Mouse (Mus musculus) embryonic facial prominence, embryonic 15.5 days (tissue): ENCODE results near the gene Hist1h2bk. TPM values are rescaled to one million over a fixed set of nuclear protein-coding genes. Genes with fewer than 3 reads are reported as not detected.

ENCODE experiments used
- ATAC-seq: fragments of 200-750 bp; cut with Nextera tagmentation; 2 replicates; pipeline ENCODE4 v1.8.0; 2017; ENCODE audit warnings: low read depth, moderate TSS enrichment; ENCODE audit not compliant: insufficient number of reproducible peaks, low FRiP score, low TSS enrichment
- H3K27ac ChIP-seq: fragments of 300-500 bp; sonication (generic); replicated peaks from 2 replicates; pipeline ENCODE4 v1.5.1; 2015; ENCODE audit warnings: mild to moderate bottlenecking, inconsistent platforms
- H3K27me3 ChIP-seq: fragments of 300-500 bp; sonication (generic); 2 replicates; pipeline ENCODE4 v1.6.1; 2015; ENCODE audit warnings: inconsistent platforms
- H3K36me3 ChIP-seq: fragments of 300-500 bp; sonication (generic); 2 replicates; pipeline ENCODE4 v1.6.1; 2015; ENCODE audit warnings: mild to moderate bottlenecking, inconsistent platforms
- H3K4me1 ChIP-seq: fragments of 300-500 bp; sonication (generic); 2 replicates; pipeline ENCODE4 v1.6.1; 2015; ENCODE audit warnings: inconsistent platforms
- H3K4me2 ChIP-seq: fragments of 300-500 bp; sonication (generic); replicated peaks from 2 replicates; pipeline ENCODE4 v1.6.1; 2015; ENCODE audit warnings: mild to moderate bottlenecking, inconsistent platforms
- H3K4me3 ChIP-seq: fragments of 300-500 bp; sonication (generic); replicated peaks from 2 replicates; pipeline ENCODE4 v1.5.1; 2015; ENCODE audit warnings: mild to moderate bottlenecking, inconsistent platforms
- H3K9ac ChIP-seq: fragments of 300-500 bp; sonication (generic); 2 replicates; pipeline ENCODE4 v1.6.1; 2015; ENCODE audit warnings: inconsistent platforms
- H3K9me3 ChIP-seq: fragments of 300-500 bp; sonication (generic); replicated peaks from 2 replicates; pipeline ENCODE4 v1.6.1; 2016; ENCODE audit warnings: inconsistent platforms
- WGBS: fragments of 180-500 bp; shearing (Covaris S2); methylation state at CpG from one replicate; pipeline ENCODE4 v1.1.7; 2015; 5-methylcytosine and 5-hydroxymethylcytosine counted together
- polyA plus RNA-seq: library from polyadenylated mRNA; unstranded; fragments of >200 nt; fragmentation: Nextera tagmentation; extraction: Ambion mirVana; gene quantifications from 2 replicates; pipeline ENCODE4 v1.2.1, GENCODE M21; 2015

Hist1h2bk gene
- polyA plus RNA-seq, 1 experiment from 2014 or later = 4.0 TPM

- Histone ChIP-seq H3K27me3 (peaks cover 93% of the 10 kb centered on the region), H3K4me2 (no peak overlapping the region), H3K27ac (no peak overlapping the region), H3K9me3 (no peaks in the 10 kb centered on the region), H3K36me3 (no peaks in the 10 kb centered on the region), H3K4me3 (no peak overlapping the region), H3K9ac (no peak overlapping the region), H3K4me1 (peaks cover 16% of the 10 kb centered on the region)
- 26% methylated on average over 4 of the region's 4 CpGs for WGBS
- ATAC-seq = no peak
These were observed 36.5 kb upstream of the Hist1h2bk start for GRCm38 (mm10) chr13:21999147-21999546.

DNA sequence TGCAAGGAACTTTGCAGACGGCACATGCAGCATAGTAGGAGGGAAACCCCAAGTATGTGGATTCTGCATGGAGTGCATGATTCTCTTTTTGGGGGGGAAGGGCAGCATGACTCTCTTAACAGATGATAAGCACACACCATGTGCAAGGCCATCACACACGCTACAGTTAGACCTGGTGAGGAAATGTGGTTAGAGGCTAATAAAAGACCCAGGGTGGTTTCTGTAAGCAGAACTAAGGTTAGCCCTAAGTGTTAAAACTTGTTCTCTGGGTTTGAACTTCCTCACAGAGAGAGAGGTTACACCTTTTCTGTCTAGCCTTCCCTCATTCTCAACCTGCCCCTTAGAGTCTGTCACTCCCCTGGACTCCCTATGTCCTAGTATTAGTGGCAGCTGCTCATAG lies 34.3 kb upstream of the Hist1h2bk start:
- 52% methylated on average over 2 of the region's 2 CpGs for WGBS

GRCm38 (mm10) chr13:22001823-22002222 lies 33.8 kb upstream of the Hist1h2bk start:
- Histone ChIP-seq H3K27me3 (peaks cover 100% of the 10 kb centered on the region), H3K9me3 (no peaks in the 10 kb centered on the region), H3K4me3 (no peak overlapping the region), H3K4me1 (peaks cover 20% of the 10 kb centered on the region), H3K9ac (no peak overlapping the region), H3K36me3 (no peaks in the 10 kb centered on the region), H3K4me2 (no peak overlapping the region), H3K27ac (no peak overlapping the region)
- WGBS = 18% methylated on average over 5 of the region's 5 CpGs
- ATAC-seq = no peak

More for the DNA sequence above, 34.3 kb upstream of the Hist1h2bk start:
- H3K9ac ChIP-seq = no peak overlapping the region
- H3K36me3 ChIP-seq = no peaks in the 10 kb centered on the region
- H3K4me2 ChIP-seq = no peak overlapping the region
- H3K27me3 ChIP-seq = peaks cover 100% of the 10 kb centered on the region
- H3K4me3 ChIP-seq = no peak overlapping the region
- no peak overlapping the region for H3K27ac ChIP-seq
- ATAC-seq = no peak
- no peaks in the 10 kb centered on the region for H3K9me3 ChIP-seq
- peaks cover 19% of the 10 kb centered on the region for H3K4me1 ChIP-seq

DNA sequence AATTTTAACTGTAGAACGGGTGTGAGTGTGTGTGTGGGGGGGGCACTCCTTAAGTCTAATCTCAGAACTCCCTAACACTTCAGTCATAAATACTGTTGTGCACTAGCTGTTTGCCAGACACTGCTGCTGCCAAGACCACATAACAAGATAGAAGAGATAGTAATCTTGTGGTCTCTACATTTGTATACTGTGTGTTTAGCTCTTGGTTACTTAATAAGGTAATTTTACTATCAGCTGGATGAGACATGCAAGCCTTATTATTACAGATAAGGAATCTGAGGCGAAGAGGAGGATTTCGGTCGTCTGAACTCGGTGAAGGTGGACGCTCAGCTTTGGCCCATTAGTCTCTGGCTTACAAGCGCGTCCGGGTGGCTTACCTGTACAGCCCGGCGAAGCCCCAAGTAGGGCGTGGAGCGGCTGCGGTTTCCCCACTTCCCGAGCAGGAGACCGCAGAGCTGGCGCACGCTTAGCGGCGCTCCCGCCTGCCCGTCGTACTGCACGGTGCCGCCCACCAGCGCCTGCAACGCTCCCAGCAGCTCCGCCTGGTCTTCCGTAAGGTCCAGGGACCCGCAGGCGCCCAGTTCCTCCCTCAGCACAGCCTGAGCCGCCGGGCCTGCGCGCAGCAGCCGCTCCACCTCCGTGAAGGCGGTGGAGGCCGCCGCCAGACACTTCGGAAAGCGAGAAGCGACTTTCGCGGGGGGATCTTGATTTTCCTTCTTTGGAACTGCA lies 29.9 kb upstream of the Hist1h2bk start:
- no peaks in the 10 kb centered on the region for H3K36me3 ChIP-seq
- H3K4me1 ChIP-seq = peaks cover 21% of the 10 kb centered on the region
- no peaks in the 10 kb centered on the region for H3K9me3 ChIP-seq
- peak; percentile 74; the same call in 1 of the 2 replicates for ATAC-seq
- H3K9ac ChIP-seq = peak overlapping the region; percentile 31; the same call in 1 of the 2 replicates
- H3K4me3 ChIP-seq = peak overlapping the region; percentile 56
- no peak overlapping the region for H3K27ac ChIP-seq
- peak overlapping the region; percentile 99 for H3K4me2 ChIP-seq
- peaks cover 99% of the 10 kb centered on the region for H3K27me3 ChIP-seq
- WGBS = under 1% methylated on average over 45 of the region's 45 CpGs

GRCm38 (mm10) chr13:22006334-22007120 lies 29.1 kb upstream of the Hist1h2bk start:
- peak; percentile 80 for ATAC-seq
- peaks cover 96% of the 10 kb centered on the region for H3K27me3 ChIP-seq
- WGBS = under 1% methylated on average over 38 of the region's 38 CpGs
- peak overlapping the region; percentile 56 for H3K4me3 ChIP-seq
- H3K4me1 ChIP-seq = peaks cover 21% of the 10 kb centered on the region
- H3K27ac ChIP-seq = no peak overlapping the region
- H3K9ac ChIP-seq = peak overlapping the region; percentile 31; the same call in 1 of the 2 replicates
- peak overlapping the region; percentile 99 for H3K4me2 ChIP-seq
- no peaks in the 10 kb centered on the region for H3K36me3 ChIP-seq
- no peaks in the 10 kb centered on the region for H3K9me3 ChIP-seq

- Histone ChIP-seq H3K36me3 (no peaks in the 10 kb centered on the region), H3K27ac (no peak overlapping the region), H3K4me1 (peaks cover 21% of the 10 kb centered on the region), H3K4me3 (peak overlapping the region; percentile 56), H3K9me3 (no peaks in the 10 kb centered on the region), H3K4me2 (peak overlapping the region; percentile 99), H3K27me3 (peaks cover 93% of the 10 kb centered on the region), H3K9ac (no peak overlapping the region)
- 3% methylated on average over 18 of the region's 18 CpGs for WGBS
- no peak for ATAC-seq
These were observed 28.6 kb upstream of the Hist1h2bk start for GRCm38 (mm10) chr13:22007121-22007510.

DNA sequence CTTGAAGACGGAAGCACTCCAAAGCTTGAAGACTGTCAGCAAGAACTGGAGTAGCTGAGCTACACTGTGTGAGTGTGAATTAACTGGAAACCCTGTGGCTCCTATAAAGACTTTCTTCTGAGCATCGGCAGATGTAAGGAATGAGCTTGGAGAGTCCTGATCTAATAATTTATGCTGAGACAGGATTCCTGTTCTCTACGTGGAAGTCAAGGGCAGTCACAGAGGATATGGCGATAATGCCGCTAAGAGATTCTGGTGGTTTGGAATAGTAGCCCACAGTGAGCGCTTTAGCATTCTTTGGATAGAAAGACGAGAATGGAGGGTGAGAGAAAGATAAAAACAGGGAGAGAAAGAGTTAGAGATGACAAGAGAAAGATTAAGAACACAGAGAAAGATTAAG lies 27.8 kb upstream of the Hist1h2bk start:
- Histone ChIP-seq H3K36me3 (no peaks in the 10 kb centered on the region), H3K27me3 (peaks cover 92% of the 10 kb centered on the region), H3K4me3 (no peak overlapping the region), H3K4me2 (no peak overlapping the region), H3K9me3 (no peaks in the 10 kb centered on the region), H3K27ac (no peak overlapping the region), H3K9ac (no peak overlapping the region), H3K4me1 (peaks cover 21% of the 10 kb centered on the region)
- WGBS = 47% methylated on average over 7 of the region's 7 CpGs
- no peak for ATAC-seq

- Histone ChIP-seq H3K9ac (no peak overlapping the region), H3K36me3 (no peaks in the 10 kb centered on the region), H3K27ac (no peak overlapping the region), H3K4me2 (no peak overlapping the region), H3K27me3 (peaks cover 89% of the 10 kb centered on the region), H3K4me1 (peaks cover 21% of the 10 kb centered on the region), H3K9me3 (no peaks in the 10 kb centered on the region), H3K4me3 (no peak overlapping the region)
- WGBS = 74% methylated on average over 3 of the region's 3 CpGs
- no peak for ATAC-seq
These were observed 27.0 kb upstream of the Hist1h2bk start for GRCm38 (mm10) chr13:22008707-22009106.

- Histone ChIP-seq H3K9ac (no peak within 1 kb of the TSS), H3K4me3 (no peak within 1 kb of the TSS), H3K27me3 (peaks cover 87% of the 10 kb centered on the region), H3K4me2 (no peak within 1 kb of the TSS), H3K4me1 (peaks cover 25% of the 10 kb centered on the region), H3K27ac (no peak within 1 kb of the TSS), H3K36me3 (no peaks in the 10 kb centered on the region), H3K9me3 (no peaks in the 10 kb centered on the region)
- ATAC-seq = no peak
- WGBS = 26% methylated on average over 7 of the region's 7 CpGs
These were observed 26.0 kb upstream of the Hist1h2bk start, which contains the start of gene Prss16 for GRCm38 (mm10) chr13:22009642-22010041. Prss16 (minus strand) TSS chr13:22009742.

DNA sequence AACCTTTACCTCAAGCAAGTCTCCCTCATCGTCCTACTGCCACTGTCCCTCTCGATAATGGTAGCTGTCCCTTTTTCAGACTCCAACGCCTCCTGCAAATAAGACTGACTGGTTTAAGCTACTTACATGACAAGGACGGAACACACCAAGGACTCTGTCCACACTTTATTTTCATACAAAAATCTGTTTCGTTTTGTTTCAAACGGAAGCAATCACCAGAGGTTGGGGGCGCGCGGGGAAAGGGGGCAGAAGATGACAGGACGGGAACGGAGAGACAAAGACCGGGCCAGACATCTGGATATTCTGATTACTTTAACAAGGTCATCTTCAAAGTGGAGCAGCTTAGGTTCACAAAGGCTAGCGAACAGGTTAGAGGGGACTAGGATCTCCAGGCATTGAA lies 22.0 kb upstream of the Hist1h2bk start:
- Histone ChIP-seq H3K4me3 (no peak overlapping the region), H3K4me2 (no peak overlapping the region), H3K4me1 (peaks cover 4% of the 10 kb centered on the region; the same call in 1 of the 2 replicates), H3K9ac (no peak overlapping the region), H3K27ac (no peak overlapping the region), H3K27me3 (peaks cover 77% of the 10 kb centered on the region), H3K36me3 (no peaks in the 10 kb centered on the region), H3K9me3 (no peaks in the 10 kb centered on the region)
- WGBS = 12% methylated on average over 13 of the region's 13 CpGs
- no peak for ATAC-seq

- WGBS = 12% methylated on average over 17 of the region's 17 CpGs
These were observed 21.2 kb upstream of the Hist1h2bk start for GRCm38 (mm10) chr13:22014411-22014845.

More at GRCm38 (mm10) chr13:22014411-22014845, 21.2 kb upstream of the Hist1h2bk start:
- ATAC-seq = no peak
- Histone ChIP-seq H3K9me3 (no peaks in the 10 kb centered on the region), H3K4me3 (peak overlapping the region; percentile 12), H3K27ac (no peak overlapping the region), H3K4me2 (peak overlapping the region; percentile 32), H3K9ac (no peak overlapping the region), H3K4me1 (peaks cover 4% of the 10 kb centered on the region; the same call in 1 of the 2 replicates), H3K36me3 (no peaks in the 10 kb centered on the region), H3K27me3 (peaks cover 70% of the 10 kb centered on the region)
